Mouse (Mus musculus): Measurements from ENCODE around the gene Gm49378.
A peak's percentile ranks its signal among the peaks of the same experiment; 100 is the strongest.

The Gm49378 gene

GRCm38 (mm10) chr14:55589271-55589670, 48.4 kb downstream of the Gm49378 start:
- DNase-seq: no peak

GRCm38 (mm10) chr14:55586149-55586548, 51.5 kb downstream of the Gm49378 start:
- no peak for DNase-seq

GRCm38 (mm10) chr14:55585566-55585960, 52.1 kb downstream of the Gm49378 start:
- no peak for DNase-seq

- peak; percentile 88 to 89 for DNase-seq
Observed at GRCm38 (mm10) chr14:55584702-55585565, 52.8 kb downstream of the Gm49378 start, which contains the start of gene Emc9. TSS of gene Emc9 (minus strand) at chr14:55585302.

GRCm38 (mm10) chr14:55584303-55584701, 53.4 kb downstream of the Gm49378 start:
- no peak for DNase-seq

- no peak for DNase-seq
Observed at GRCm38 (mm10) chr14:55581981-55582681, 55.6 kb downstream of the Gm49378 start.

- DNase-seq: no peak
Observed at GRCm38 (mm10) chr14:55580731-55581130, 57.0 kb downstream of the Gm49378 start.

- DNase-seq: no peak
Observed at GRCm38 (mm10) chr14:55579511-55580496, 57.9 kb downstream of the Gm49378 start.

All from kidney, postnatal 36 days (tissue).